Mouse (Mus musculus): ENCODE data around the gene Slc29a4. TPM values are rescaled to one million over a fixed set of nuclear protein-coding genes. Genes with fewer than 3 reads are reported as not detected.
A peak's percentile ranks its signal among the peaks of the same experiment; 100 is the strongest.

Gene Slc29a4
- total and polyA plus RNA-seq, 2 experiments from 2014 or later = 0.08 to 0.48 TPM

GRCm38 (mm10) chr5:142673082-142673481 lies 19.2 kb upstream of the Slc29a4 start:
- TF ChIP-seq CTCF (IDR thresholded peaks at IDR 0.05; ENCODE audit: low read depth) (peak; percentile 59), EP300 (IDR thresholded peaks at IDR 0.05; ENCODE audit: low read depth) (no peak)
- H3K9ac ChIP-seq (replicated peaks; ENCODE audit: low read depth, low read length) = no peak overlapping the region
- ATAC-seq (ENCODE audit: insufficient read depth, low read depth) (no peak), DNase-seq (ENCODE audit: low spot score) (peak; percentile 7)
- H3K9me3 ChIP-seq (replicated peaks; ENCODE audit: control insufficient read depth, low read length) = no peaks in the 10 kb centered on the region
- peaks cover 24% of the 10 kb centered on the region for H3K36me3 ChIP-seq (replicated peaks; ENCODE audit: control insufficient read depth, insufficient read depth, low read length)
- H3K27ac ChIP-seq (ENCODE audit: low read depth) = no peak overlapping the region
- H3K4me2 ChIP-seq (ENCODE audit: low read depth, low read length) = no peak overlapping the region
- 30% methylated on average over 5 of the region's 5 CpGs for WGBS
- no peaks in the 10 kb centered on the region for H3K4me1 ChIP-seq (ENCODE audit: control insufficient read depth, insufficient read depth)
- H3K27me3 ChIP-seq (ENCODE audit: control insufficient read depth, insufficient read depth, low read length) = no peaks in the 10 kb centered on the region
- H3K4me3 ChIP-seq (ENCODE audit: low read depth, low read length) = no peak overlapping the region

GRCm38 (mm10) chr5:142678141-142678571 lies 14.2 kb upstream of the Slc29a4 start:
- TF ChIP-seq EP300 (IDR thresholded peaks at IDR 0.05; ENCODE audit: low read depth) = no peak
- TF ChIP-seq CTCF (IDR thresholded peaks at IDR 0.05; ENCODE audit: low read depth) = no peak
- no peak overlapping the region for H3K4me2 ChIP-seq (ENCODE audit: low read depth, low read length)
- no peaks in the 10 kb centered on the region for H3K4me1 ChIP-seq (ENCODE audit: control insufficient read depth, insufficient read depth)

GRCm38 (mm10) chr5:142679065-142679464 lies 13.2 kb upstream of the Slc29a4 start:
- H3K27me3 ChIP-seq (ENCODE audit: control insufficient read depth, insufficient read depth, low read length) = no peaks in the 10 kb centered on the region
- TF ChIP-seq CTCF (IDR thresholded peaks at IDR 0.05; ENCODE audit: low read depth) (no peak), EP300 (IDR thresholded peaks at IDR 0.05; ENCODE audit: low read depth) (no peak)
- WGBS = 86% methylated on average over 1 of the region's 1 CpGs
- no peak overlapping the region for H3K9ac ChIP-seq (replicated peaks; ENCODE audit: low read depth, low read length)
- H3K27ac ChIP-seq (ENCODE audit: low read depth) = no peak overlapping the region
- ATAC-seq (ENCODE audit: insufficient read depth, low read depth) = no peak
- no peaks in the 10 kb centered on the region for H3K36me3 ChIP-seq (replicated peaks; ENCODE audit: control insufficient read depth, insufficient read depth, low read length)
- 0 out of 2 replicates have a peak, but pooled peaks cover 2% of the 10 kb centered on the region for H3K9me3 ChIP-seq (replicated peaks; ENCODE audit: control insufficient read depth, low read length)
- no peak overlapping the region for H3K4me3 ChIP-seq (ENCODE audit: low read depth, low read length)
- no peak overlapping the region for H3K4me2 ChIP-seq (ENCODE audit: low read depth, low read length)
- H3K4me1 ChIP-seq (ENCODE audit: control insufficient read depth, insufficient read depth) = no peaks in the 10 kb centered on the region
- DNase-seq (ENCODE audit: low spot score) = no peak

More at GRCm38 (mm10) chr5:142678141-142678571, 14.2 kb upstream of the Slc29a4 start:
- WGBS = 49% methylated on average over 7 of the region's 7 CpGs
- Histone ChIP-seq H3K36me3 (replicated peaks; ENCODE audit: control insufficient read depth, insufficient read depth, low read length) (no peaks in the 10 kb centered on the region), H3K9ac (replicated peaks; ENCODE audit: low read depth, low read length) (no peak overlapping the region), H3K9me3 (replicated peaks; ENCODE audit: control insufficient read depth, low read length) (0 out of 2 replicates have a peak, but pooled peaks cover under 1% of the 10 kb centered on the region), H3K27me3 (ENCODE audit: control insufficient read depth, insufficient read depth, low read length) (no peaks in the 10 kb centered on the region), H3K4me3 (ENCODE audit: low read depth, low read length) (no peak overlapping the region), H3K27ac (ENCODE audit: low read depth) (no peak overlapping the region)
- ATAC-seq (ENCODE audit: insufficient read depth, low read depth) (no peak), DNase-seq (ENCODE audit: low spot score) (no peak)

- Histone ChIP-seq H3K27me3 (ENCODE audit: control insufficient read depth, insufficient read depth, low read length) (no peaks in the 10 kb centered on the region), H3K36me3 (replicated peaks; ENCODE audit: control insufficient read depth, insufficient read depth, low read length) (no peaks in the 10 kb centered on the region), H3K27ac (ENCODE audit: low read depth) (no peak overlapping the region), H3K9ac (replicated peaks; ENCODE audit: low read depth, low read length) (no peak overlapping the region), H3K4me3 (ENCODE audit: low read depth, low read length) (no peak overlapping the region), H3K4me2 (ENCODE audit: low read depth, low read length) (no peak overlapping the region), H3K4me1 (ENCODE audit: control insufficient read depth, insufficient read depth) (no peaks in the 10 kb centered on the region), H3K9me3 (replicated peaks; ENCODE audit: control insufficient read depth, low read length) (0 out of 2 replicates have a peak, but pooled peaks cover 2% of the 10 kb centered on the region)
- 59% methylated on average over 3 of the region's 3 CpGs for WGBS
- DNase-seq (ENCODE audit: low spot score) (no peak), ATAC-seq (ENCODE audit: insufficient read depth, low read depth) (no peak)
- TF ChIP-seq EP300 (IDR thresholded peaks at IDR 0.05; ENCODE audit: low read depth) (no peak), CTCF (IDR thresholded peaks at IDR 0.05; ENCODE audit: low read depth) (no peak)
Measured at GRCm38 (mm10) chr5:142681911-142682310, 10.4 kb upstream of the Slc29a4 start.

GRCm38 (mm10) chr5:142682529-142682928 lies 9.8 kb upstream of the Slc29a4 start:
- no peak for TF ChIP-seq CTCF (IDR thresholded peaks at IDR 0.05; ENCODE audit: low read depth)
- TF ChIP-seq EP300 (IDR thresholded peaks at IDR 0.05; ENCODE audit: low read depth) = no peak
- no peak overlapping the region for H3K9ac ChIP-seq (replicated peaks; ENCODE audit: low read depth, low read length)
- no peak overlapping the region for H3K4me3 ChIP-seq (ENCODE audit: low read depth, low read length)
- DNase-seq (ENCODE audit: low spot score) (no peak), ATAC-seq (ENCODE audit: insufficient read depth, low read depth) (no peak)
- H3K4me2 ChIP-seq (ENCODE audit: low read depth, low read length) = no peak overlapping the region
- 0 out of 2 replicates have a peak, but pooled peaks cover 2% of the 10 kb centered on the region for H3K9me3 ChIP-seq (replicated peaks; ENCODE audit: control insufficient read depth, low read length)
- no peaks in the 10 kb centered on the region for H3K4me1 ChIP-seq (ENCODE audit: control insufficient read depth, insufficient read depth)
- H3K27me3 ChIP-seq (ENCODE audit: control insufficient read depth, insufficient read depth, low read length) = no peaks in the 10 kb centered on the region
- WGBS = 80% methylated on average over 5 of the region's 5 CpGs
- H3K27ac ChIP-seq (ENCODE audit: low read depth) = no peak overlapping the region
- no peaks in the 10 kb centered on the region for H3K36me3 ChIP-seq (replicated peaks; ENCODE audit: control insufficient read depth, insufficient read depth, low read length)

GRCm38 (mm10) chr5:142688866-142689265 lies 3.4 kb upstream of the Slc29a4 start:
- WGBS = 38% methylated on average over 6 of the region's 6 CpGs
- ATAC-seq (ENCODE audit: insufficient read depth, low read depth) = no peak
- TF ChIP-seq CTCF (IDR thresholded peaks at IDR 0.05; ENCODE audit: low read depth) = no peak
- TF ChIP-seq EP300 (IDR thresholded peaks at IDR 0.05; ENCODE audit: low read depth) = no peak

More at GRCm38 (mm10) chr5:142688866-142689265, 3.4 kb upstream of the Slc29a4 start:
- no peaks in the 10 kb centered on the region for H3K36me3 ChIP-seq (replicated peaks; ENCODE audit: control insufficient read depth, insufficient read depth, low read length)
- no peak for DNase-seq (ENCODE audit: low spot score)
- H3K4me2 ChIP-seq (ENCODE audit: low read depth, low read length) = no peak overlapping the region
- no peak overlapping the region for H3K27ac ChIP-seq (ENCODE audit: low read depth)
- no peaks in the 10 kb centered on the region for H3K9me3 ChIP-seq (replicated peaks; ENCODE audit: control insufficient read depth, low read length)
- H3K4me3 ChIP-seq (ENCODE audit: low read depth, low read length) = no peak overlapping the region
- H3K4me1 ChIP-seq (ENCODE audit: control insufficient read depth, insufficient read depth) = no peaks in the 10 kb centered on the region
- no peaks in the 10 kb centered on the region for H3K27me3 ChIP-seq (ENCODE audit: control insufficient read depth, insufficient read depth, low read length)
- H3K9ac ChIP-seq (replicated peaks; ENCODE audit: low read depth, low read length) = no peak overlapping the region

Data from heart, postnatal 0 days (tissue).